Mouse (Mus musculus) monocyte, adult 2 months (primary cell): ENCODE results near the gene Gpx3.
"Not testable (repeated sequence)": the region's sequence is repeated elsewhere in the genome, so short reads cannot be mapped to it uniquely, and the experiment has no call there.

Experiments used
- DNase-seq, 2 experiments: peaks; one replicate each; pipeline ENCODE4 v3.0.0; 2022; ENCODE audit warnings: low spot score in 2 of 2, low read depth in 1 of 2

Gpx3 gene

DNA sequence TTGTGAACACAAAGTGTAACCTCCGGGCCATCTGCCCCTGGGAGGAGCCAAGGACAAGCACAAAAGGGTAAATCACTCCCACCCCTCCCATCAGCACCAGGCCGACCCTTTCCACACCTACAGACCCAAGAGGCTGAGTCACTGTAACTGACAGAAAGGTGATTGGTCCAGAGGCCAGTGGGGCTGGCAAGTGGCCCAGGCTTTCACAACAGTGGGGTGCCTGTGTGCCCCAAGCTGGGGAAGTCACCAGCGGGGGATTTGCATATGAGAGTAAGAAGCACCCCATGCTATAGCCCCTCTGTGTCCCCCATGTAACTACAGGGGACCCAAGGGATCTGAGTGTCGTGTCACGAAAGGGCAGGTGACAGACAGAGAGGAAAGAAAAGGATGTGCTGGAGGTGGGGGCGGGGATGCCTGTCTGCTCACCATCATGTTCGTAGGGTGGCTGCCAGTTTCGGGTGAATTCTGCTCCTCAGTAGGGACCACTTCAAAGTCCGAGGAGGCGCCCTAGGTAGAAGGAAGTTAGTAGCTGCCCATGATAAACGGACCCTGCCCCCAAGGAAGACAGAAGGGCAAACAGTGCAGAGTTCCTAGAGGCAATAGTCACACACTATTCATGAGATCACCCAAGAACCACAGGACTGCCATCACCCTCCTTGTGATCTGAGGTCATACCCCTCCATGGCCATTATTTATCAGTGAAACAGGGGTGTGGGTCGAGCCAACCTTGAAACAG lies 34.0 kb downstream of the Gpx3 start:
- peak; percentile 34 to 61 for DNase-seq

DNA sequence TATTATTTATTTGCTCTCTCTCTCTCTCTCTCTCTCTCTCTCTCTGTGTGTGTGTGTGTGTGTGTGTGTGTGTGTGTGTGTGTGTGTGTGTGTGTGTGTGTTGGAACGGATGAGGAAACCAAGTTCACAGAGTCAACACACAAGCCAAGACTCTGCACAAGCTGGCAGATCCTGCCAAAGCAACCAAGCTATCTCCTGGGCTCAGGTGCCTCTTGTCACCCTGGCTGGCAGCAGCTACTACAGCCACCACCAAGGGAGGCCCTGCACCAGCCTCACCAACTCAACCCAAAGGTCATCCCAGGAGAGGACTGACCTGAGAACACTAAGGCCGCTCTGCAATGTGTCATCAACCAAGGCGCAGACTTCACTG lies 34.5 kb downstream of the Gpx3 start:
- no peak for DNase-seq

- DNase-seq: no peak
Measured at GRCm38 (mm10) chr11:54939501-54939900, 37.2 kb downstream of the Gpx3 start.

DNA sequence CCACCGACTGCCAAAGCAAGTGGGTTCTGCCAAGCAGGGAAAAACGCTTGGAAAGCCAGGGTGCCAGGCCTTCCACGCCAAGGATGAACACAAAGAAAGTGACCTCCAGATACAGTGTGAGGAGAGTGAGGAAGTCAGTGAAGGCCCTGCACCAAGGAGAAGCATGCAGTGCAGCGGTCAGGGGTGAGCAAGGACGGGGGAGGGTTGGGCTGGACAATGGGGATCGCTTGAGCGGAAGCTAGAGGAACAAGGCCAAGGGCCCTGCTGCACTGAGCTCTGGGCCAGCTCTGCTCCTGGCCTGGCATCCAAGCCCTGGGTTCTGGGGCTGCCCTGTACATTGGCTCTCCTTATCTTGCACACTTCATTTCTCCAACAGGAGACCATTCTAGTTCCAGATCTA lies 37.8 kb downstream of the Gpx3 start:
- no peak for DNase-seq

- DNase-seq: no peak
Measured at GRCm38 (mm10) chr11:54944702-54945101, 42.4 kb downstream of the Gpx3 start.

- no peak for DNase-seq
Measured at GRCm38 (mm10) chr11:54949717-54950116, 47.5 kb downstream of the Gpx3 start.

DNA sequence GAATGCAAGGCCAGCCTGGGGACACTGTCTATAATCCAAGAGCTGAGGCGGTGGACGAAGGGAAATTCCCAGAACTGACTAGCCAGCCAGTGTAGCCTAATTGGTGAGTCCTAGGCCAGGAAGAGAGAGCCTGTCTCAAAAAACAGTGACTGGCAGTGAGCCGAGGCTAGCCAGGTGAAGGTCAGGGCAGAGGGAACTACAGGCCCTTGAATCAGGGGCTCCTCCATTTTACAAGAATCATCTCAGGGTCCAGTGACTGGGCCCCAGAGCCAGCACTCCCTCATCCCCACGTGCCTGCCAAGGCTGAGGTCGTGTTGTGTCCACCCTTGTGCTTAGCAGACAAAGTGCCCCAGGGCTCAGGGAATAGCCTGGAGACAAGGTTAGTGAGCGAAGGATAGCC lies 48.4 kb downstream of the Gpx3 start:
- no peak for DNase-seq

DNA sequence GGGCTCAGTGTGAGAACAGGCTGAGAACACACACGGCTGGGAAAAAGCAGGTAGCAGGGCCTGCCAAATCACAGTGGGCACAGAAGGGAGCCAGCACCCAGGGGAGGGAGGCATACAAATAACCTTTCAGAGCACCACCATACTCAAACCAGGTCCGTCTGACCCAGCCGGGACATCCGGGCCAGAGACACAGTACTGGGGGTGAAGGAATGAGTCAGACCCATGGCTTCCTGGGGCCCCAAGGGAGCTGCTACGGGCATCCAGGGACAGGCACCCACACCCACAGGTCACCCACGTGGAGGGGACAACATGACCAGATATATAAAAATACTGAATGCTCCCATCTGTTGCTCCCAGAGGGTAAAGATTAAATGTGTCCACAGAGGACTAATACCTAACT lies 50.4 kb downstream of the Gpx3 start:
- no peak for DNase-seq

GRCm38 (mm10) chr11:54953993-54954446 lies 51.8 kb downstream of the Gpx3 start:
- DNase-seq: no peak

- no peak for DNase-seq
Measured at GRCm38 (mm10) chr11:54954716-54955115, 52.5 kb downstream of the Gpx3 start.

DNA sequence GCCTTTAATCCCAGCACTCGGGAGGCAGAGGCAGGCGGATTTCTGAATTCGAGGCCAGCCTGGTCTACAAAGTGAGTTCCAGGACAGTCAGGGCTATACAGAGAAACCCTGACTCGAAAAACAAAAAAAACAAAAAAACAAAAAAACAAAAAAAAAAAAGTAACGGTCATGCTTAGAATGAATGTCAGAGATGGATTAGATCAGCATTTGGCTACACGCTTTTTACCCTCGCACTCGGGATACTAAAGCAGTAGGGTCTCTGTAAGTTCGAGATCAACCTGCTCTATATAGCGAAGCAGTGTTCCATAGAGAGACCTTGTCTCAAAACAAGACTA lies 53.1 kb downstream of the Gpx3 start:
- not testable (repeated sequence) for DNase-seq

DNA sequence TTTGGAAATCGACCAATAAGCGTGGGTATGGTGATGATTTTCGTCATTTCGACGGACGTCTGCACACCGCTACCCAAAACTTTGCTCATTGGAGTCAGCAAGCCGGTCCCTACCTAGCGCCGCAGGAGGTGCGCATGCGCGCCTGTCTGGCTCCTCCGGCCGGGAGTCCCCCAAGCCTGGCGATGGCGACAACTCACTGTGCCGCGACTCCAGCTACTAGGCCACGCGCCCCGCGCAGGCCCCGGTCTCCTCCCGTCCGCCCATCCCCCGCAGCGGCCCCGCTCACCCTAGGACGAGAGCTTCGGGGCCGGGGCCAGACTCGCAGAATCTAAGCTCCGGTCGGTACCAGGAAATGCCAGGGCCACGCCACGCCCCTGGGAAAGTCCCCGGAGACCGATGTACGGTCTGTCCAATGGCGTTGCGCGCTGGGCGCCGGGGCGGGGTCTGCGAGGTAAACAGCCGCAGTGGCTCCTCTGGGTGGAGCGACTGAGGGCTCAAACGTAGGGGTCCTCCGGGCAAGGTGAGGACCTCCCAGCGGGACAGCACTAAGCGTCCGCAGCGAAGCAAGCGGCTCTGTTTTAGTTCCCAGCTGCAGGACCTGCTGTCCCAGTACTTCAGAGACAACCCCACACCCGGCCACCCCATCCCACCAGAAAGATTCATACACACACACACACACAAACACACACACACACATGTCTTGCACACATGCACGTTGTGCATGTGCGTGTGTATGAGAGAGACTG lies 53.7 kb downstream of the Gpx3 start:
- DNase-seq: peak; percentile 94 to 98

- no peak for DNase-seq
Measured at GRCm38 (mm10) chr11:54956912-54957311, 54.7 kb downstream of the Gpx3 start.

DNA sequence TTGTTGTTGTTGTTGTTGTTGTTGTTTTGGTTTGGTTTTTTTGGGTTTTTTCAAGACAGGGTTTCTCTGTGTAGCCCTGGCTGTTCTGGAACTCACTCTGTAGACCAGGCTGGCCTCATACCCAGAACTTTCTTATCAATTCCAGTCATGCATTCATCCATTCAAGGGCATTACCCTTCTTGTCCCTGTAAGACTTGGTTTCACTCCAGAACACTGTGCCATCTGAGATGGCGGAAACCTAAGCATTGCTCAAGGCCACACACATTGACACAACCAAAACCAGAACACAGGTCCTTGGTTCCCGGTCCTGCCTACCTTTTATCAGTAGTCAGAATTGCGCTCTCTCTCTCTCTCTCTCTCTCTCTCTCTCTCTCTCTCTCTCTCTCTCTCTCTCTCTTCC lies 55.5 kb downstream of the Gpx3 start:
- DNase-seq: not testable (repeated sequence)

GRCm38 (mm10) chr11:54958571-54959073 lies 56.4 kb downstream of the Gpx3 start:
- DNase-seq: no peak
